Mouse (Mus musculus): ENCODE measurements around the gene Celsr3.

The Celsr3 gene

DNA sequence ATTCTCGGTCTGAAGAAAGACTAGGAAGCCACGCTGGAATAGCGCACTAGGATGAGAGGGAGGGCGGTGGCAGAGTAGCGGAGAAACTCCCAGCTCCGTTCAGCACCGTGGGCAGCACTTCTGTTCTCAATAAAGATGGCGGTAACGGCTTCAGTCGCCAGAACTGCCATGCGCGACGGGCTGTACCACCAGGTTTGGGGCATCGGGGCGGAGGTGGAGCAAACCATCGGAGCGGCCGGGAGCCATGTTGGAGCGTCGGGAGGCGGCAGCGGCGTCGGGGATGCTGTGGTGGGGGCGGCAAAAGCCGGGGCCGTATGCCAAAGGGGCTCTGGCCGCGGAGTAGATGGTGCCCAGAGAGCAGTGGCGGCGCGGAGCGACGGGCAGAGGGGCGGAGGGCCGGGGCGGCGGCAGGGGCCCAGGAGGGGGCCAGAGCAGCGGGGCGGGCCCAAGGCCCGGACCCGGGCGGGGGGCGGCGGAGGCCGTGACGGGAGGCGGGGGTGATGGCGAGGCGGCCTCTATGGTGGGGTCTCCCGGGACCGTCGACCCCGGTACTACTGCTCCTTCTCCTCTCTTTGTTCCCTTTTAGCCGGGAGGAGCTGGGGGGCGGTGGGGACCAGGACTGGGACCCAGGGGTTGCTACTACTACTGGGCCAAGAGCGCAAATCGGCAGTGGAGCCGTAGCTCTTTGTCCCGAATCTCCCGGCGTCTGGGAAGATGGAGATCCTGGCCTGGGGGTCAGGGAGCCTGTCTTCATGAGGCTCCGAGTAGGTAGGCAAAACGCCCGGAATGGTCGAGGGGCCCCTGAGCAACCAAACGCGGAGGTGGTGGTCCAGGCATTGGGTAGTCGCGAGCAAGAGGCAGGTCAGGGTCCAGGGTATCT, at the start of gene Celsr3:
TSS of gene Celsr3 (plus strand) at position 501 of the 880 bp plus-strand sequence.
- POLR2A ChIA-PET: interaction anchor here (0.7 to 4.7 kb wide), 41 partner anchors 10 to 528 kb away, joined by 3 to 40 read pairs (median 5); partner anchors contain the start of genes Nckipsd (in 2 of the 4), Slc26a6 (in 2 of the 4), Atrip (in 1 of the 4) and Gpx1 (in 1 of the 4)
- CTCF ChIA-PET: interaction anchor here in 2 of 4 experiments (1.2 to 2.5 kb wide), 6 partner anchors 15 to 234 kb away, joined by 3 to 6 read pairs (median 4); partner anchors contain the start of gene Trex1 (in 1 of the 2)

DNA sequence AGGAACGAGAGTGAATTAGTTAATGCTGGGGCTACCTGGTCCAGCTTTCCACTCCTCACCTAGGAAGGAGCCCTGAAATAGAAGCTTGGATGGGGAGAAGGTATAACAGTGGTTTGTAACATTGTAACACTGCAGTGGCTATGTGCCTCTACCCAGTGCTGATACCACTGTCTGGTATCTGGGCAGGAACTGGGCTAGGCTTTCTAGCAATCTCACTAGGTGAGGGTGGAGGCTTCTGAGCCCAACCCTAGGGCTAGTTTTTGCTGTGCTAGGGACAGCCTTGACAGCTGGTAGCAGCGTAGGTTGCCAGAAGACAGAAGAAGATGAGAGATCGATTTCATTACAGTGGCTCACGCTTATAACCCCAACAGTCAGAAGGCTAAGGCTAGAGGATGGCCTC, 49.5 kb upstream of the Celsr3 start:
- ChIA-PET POLR2A (no interaction called here), CTCF (no interaction called here)

- CTCF ChIA-PET: no interaction called here
- POLR2A ChIA-PET: no interaction called here
Observed at GRCm38 (mm10) chr9:108777276-108777675, 48.8 kb upstream of the Celsr3 start.

DNA sequence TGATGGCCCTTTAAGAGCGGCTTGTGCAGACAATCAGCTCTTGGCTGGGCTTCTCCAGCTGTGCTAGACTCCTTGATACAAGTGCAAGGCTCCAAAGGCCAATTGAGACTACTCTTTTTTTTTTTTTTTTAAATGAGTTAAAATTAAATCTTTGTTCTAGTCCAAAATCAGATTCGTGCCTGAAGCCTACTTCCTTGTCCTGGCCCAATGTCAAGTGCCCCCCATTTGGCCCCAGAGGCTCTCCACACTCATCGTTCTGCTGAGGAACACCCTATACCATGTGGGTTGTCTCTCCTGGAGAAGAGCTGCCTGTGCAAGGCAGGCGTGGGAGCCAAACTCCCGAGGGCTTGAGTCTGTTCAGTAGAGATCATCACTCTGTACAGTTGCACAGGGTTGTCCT, 45.2 kb upstream of the Celsr3 start:
- ChIA-PET POLR2A (interaction anchor here in 3 of 4 experiments (0.6 to 1.3 kb wide), 8 partner anchors 9 to 178 kb away, joined by 3 to 4 read pairs (median 3); no protein-coding TSS in a partner anchor), CTCF (interaction anchor here in 1 of 4 experiments (0.7 kb wide), 1 partner anchor 364 kb away, joined by 4 read pairs; no protein-coding TSS in a partner anchor)

DNA sequence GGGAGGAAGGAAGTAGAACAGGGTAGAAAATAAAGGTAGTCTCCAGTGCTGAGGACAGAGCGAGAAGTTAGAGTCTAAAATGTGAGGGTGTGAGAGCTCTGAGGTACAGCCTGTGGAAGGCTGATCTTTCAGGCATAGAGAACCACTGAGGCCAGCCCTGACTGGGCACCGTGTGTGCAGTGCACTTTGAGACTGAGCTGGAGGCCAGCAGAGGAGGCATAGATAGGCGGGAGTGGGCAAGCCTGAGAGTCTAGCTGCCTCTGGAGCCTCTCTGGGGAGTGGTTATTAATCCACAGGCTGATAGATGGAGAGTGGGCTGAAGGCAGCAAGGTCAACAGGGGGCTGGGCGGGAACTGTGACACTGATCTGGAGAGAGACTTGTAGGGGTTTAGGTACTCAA, 44.2 kb upstream of the Celsr3 start:
- CTCF ChIA-PET: interaction anchor here in 1 of 4 experiments (0.7 kb wide), 1 partner anchor 365 kb away, joined by 4 read pairs; no protein-coding TSS in a partner anchor
- POLR2A ChIA-PET: interaction anchor here in 2 of 4 experiments (1.5 to 2.0 kb wide), 2 partner anchors 17 to 43 kb away, joined by 3 to 5 read pairs; no protein-coding TSS in a partner anchor

- ChIA-PET CTCF (interaction anchor here in 2 of 4 experiments (0.5 to 1.0 kb wide), 2 partner anchors 30 to 277 kb away, joined by 3 to 5 read pairs; no protein-coding TSS in a partner anchor), POLR2A (interaction anchor here in 3 of 4 experiments (0.6 to 2.0 kb wide), 7 partner anchors 10 to 1993 kb away, joined by 3 to 5 read pairs (median 3); no protein-coding TSS in a partner anchor)
Observed at GRCm38 (mm10) chr9:108782836-108783547, 43.1 kb upstream of the Celsr3 start.

GRCm38 (mm10) chr9:108783548-108784463, 42.3 kb upstream of the Celsr3 start, which contains the start of gene Ip6k2:
TSS of gene Ip6k2 (plus strand) at chr9:108783796.
- ChIA-PET CTCF (interaction anchor here in 1 of 4 experiments (0.6 to 1.0 kb wide), 2 partner anchors 30 to 64 kb away, joined by 3 to 5 read pairs; no protein-coding TSS in a partner anchor), POLR2A (interaction anchor here in 3 of 4 experiments (0.6 to 2.0 kb wide), 19 partner anchors 9 to 1994 kb away, joined by 3 to 6 read pairs (median 3); no protein-coding TSS in a partner anchor)

DNA sequence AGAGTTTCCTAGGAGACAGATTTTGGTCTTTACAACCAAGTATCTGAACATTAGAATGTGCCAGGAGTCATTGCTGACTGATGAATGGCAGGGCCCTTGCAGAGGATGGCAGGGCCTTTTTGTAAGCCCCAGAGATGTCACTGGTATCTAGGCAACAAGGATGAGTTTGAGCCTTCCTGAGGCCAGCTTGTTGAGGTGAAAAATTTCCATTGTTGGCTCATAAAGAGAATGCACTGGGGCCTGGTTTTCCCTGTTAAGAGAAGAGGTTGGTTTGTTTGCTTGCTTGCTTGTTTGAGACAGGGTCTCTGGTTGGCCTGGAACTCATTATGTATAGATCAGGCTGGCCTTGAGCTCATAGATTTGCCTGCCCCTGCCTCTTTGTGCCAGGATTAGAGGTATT, 40.7 kb upstream of the Celsr3 start:
- CTCF ChIA-PET: interaction anchor here in 1 of 4 experiments (0.6 kb wide), 1 partner anchor 14 kb away, joined by 4 read pairs; no protein-coding TSS in a partner anchor

GRCm38 (mm10) chr9:108786494-108786893, 39.6 kb upstream of the Celsr3 start:
- ChIA-PET POLR2A (interaction anchor here in 3 of 4 experiments (0.7 to 1.8 kb wide), 7 partner anchors 8 to 205 kb away, joined by 3 to 6 read pairs (median 4); partner anchors contain the start of gene Pfkfb4 (in 1 of the 3)), CTCF (interaction anchor here in 1 of 4 experiments (0.7 kb wide), 1 partner anchor 11 kb away, joined by 3 read pairs; no protein-coding TSS in a partner anchor)

More for the DNA sequence above, 40.7 kb upstream of the Celsr3 start:
- POLR2A ChIA-PET: interaction anchor here in 1 of 4 experiments (1.3 to 1.4 kb wide), 2 partner anchors 9 to 39 kb away, joined by 3 to 5 read pairs; no protein-coding TSS in a partner anchor

- ChIA-PET POLR2A (interaction anchor here in 2 of 4 experiments (0.7 to 1.8 kb wide), 4 partner anchors 9 to 204 kb away, joined by 3 to 6 read pairs (median 4); partner anchors contain the start of gene Pfkfb4 (in 1 of the 2)), CTCF (interaction anchor here in 1 of 4 experiments (0.7 kb wide), 1 partner anchor 11 kb away, joined by 3 read pairs; no protein-coding TSS in a partner anchor)
Observed at GRCm38 (mm10) chr9:108787080-108787479, 39.0 kb upstream of the Celsr3 start.

- ChIA-PET POLR2A (interaction anchor here in 2 of 4 experiments (0.6 to 1.2 kb wide), 4 partner anchors 10 to 210 kb away, joined by 3 to 4 read pairs (median 3); partner anchors contain the start of gene Wdr6 (in 1 of the 2)), CTCF (interaction anchor here in 2 of 4 experiments (0.6 to 1.4 kb wide), 2 partner anchors 17 to 316 kb away, joined by 3 read pairs; no protein-coding TSS in a partner anchor)
Observed at GRCm38 (mm10) chr9:108788713-108789112, 37.4 kb upstream of the Celsr3 start.

- CTCF ChIA-PET: interaction anchor here in 2 of 4 experiments (0.7 to 0.8 kb wide), 2 partner anchors 12 kb away, joined by 3 read pairs; no protein-coding TSS in a partner anchor
- POLR2A ChIA-PET: interaction anchor here in 2 of 4 experiments (0.6 to 2.0 kb wide), 11 partner anchors 9 to 153 kb away, joined by 3 to 8 read pairs (median 4); no protein-coding TSS in a partner anchor
Observed at GRCm38 (mm10) chr9:108792307-108792706, 33.8 kb upstream of the Celsr3 start.

GRCm38 (mm10) chr9:108792730-108793129, 33.4 kb upstream of the Celsr3 start:
- ChIA-PET POLR2A (interaction anchor here in 1 of 4 experiments (0.6 to 2.0 kb wide), 10 partner anchors 10 to 477 kb away, joined by 3 to 8 read pairs (median 4); no protein-coding TSS in a partner anchor), CTCF (interaction anchor here in 2 of 4 experiments (0.6 to 0.8 kb wide), 3 partner anchors 12 to 298 kb away, joined by 3 read pairs; no protein-coding TSS in a partner anchor)

DNA sequence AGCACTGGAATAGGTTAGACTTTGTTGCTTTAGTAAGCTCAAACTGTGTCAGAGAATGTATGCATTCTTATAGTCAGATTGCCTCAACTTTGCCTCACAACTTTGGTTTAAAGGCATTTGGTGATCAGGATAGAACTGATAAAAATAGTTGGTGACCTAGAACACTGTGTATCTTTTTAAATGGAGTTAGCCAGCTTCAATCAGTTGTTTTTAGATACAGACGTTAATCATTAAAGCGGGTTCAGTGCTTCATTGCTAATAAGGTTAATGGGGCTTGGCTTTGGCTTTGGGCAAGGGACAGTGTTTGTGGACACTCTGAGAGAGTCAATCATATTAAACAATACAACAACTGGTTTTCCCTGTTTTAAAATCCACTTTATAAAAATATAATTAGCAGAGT, 30.8 kb upstream of the Celsr3 start:
- POLR2A ChIA-PET: interaction anchor here in 3 of 4 experiments (0.7 to 2.1 kb wide), 15 partner anchors 8 to 196 kb away, joined by 3 to 8 read pairs (median 3); partner anchors contain the start of genes Nckipsd (in 1 of the 3) and Pfkfb4 (in 1 of the 3)
- CTCF ChIA-PET: interaction anchor here in 2 of 4 experiments (0.7 to 1.0 kb wide), 4 partner anchors 24 to 183 kb away, joined by 3 to 4 read pairs (median 4); no protein-coding TSS in a partner anchor

- CTCF ChIA-PET: interaction anchor here in 2 of 4 experiments (0.7 to 1.0 kb wide), 3 partner anchors 10 to 183 kb away, joined by 3 to 4 read pairs (median 4); no protein-coding TSS in a partner anchor
- POLR2A ChIA-PET: interaction anchor here in 3 of 4 experiments (0.7 to 2.1 kb wide), 15 partner anchors 9 to 196 kb away, joined by 3 to 8 read pairs (median 3); partner anchors contain the start of genes Nckipsd (in 1 of the 3) and Pfkfb4 (in 1 of the 3)
Observed at GRCm38 (mm10) chr9:108795762-108796161, 30.4 kb upstream of the Celsr3 start.

Data from embryonic stem cell, embryonic (primary cell).